Mouse (Mus musculus) embryonic facial prominence, embryonic 14.5 days (tissue): Measurements from ENCODE around the gene Tgfbr3. TPM values are rescaled to one million over a fixed set of nuclear protein-coding genes. Genes with fewer than 3 reads are reported as not detected.

ENCODE experiments used
- ATAC-seq: fragments of 200-750 bp; cut with Nextera tagmentation; 2 replicates; pipeline ENCODE4 v1.8.0; 2017; ENCODE audit warnings: low read depth, moderate number of reproducible peaks, moderate TSS enrichment
- DNase-seq: peaks from one replicate; pipeline ENCODE4 v3.0.0-alpha.2; 2015; ENCODE audit warnings: low spot score
- H3K27ac ChIP-seq: fragments of 300-500 bp; sonication (generic); replicated peaks from 2 replicates; pipeline ENCODE4 v1.5.1; 2014; ENCODE audit warnings: low read depth, mild to moderate bottlenecking, low read length, moderate library complexity
- H3K27me3 ChIP-seq: fragments of 300-500 bp; sonication (generic); replicated peaks from 2 replicates; pipeline ENCODE4 v1.6.1; 2014; ENCODE audit warnings: low read length; ENCODE audit not compliant: control insufficient read depth, insufficient read depth
- H3K36me3 ChIP-seq: fragments of 300-500 bp; sonication (generic); 2 replicates; pipeline ENCODE4 v1.6.1; 2014; ENCODE audit warnings: low read length, mixed read lengths; ENCODE audit not compliant: control insufficient read depth, insufficient read depth
- H3K4me1 ChIP-seq: fragments of 300-500 bp; sonication (generic); 2 replicates; pipeline ENCODE4 v1.6.1; 2014; ENCODE audit warnings: antibody characterized with exemption, low read length; ENCODE audit not compliant: control insufficient read depth, insufficient read depth
- H3K4me2 ChIP-seq: fragments of 300-500 bp; sonication (generic); 2 replicates; pipeline ENCODE4 v1.6.1; 2014; ENCODE audit warnings: low read depth, mild to moderate bottlenecking, low read length, moderate library complexity, mixed read lengths
- H3K4me3 ChIP-seq: fragments of 300-500 bp; sonication (generic); 2 replicates; pipeline ENCODE4 v1.5.1; 2014; ENCODE audit warnings: low read depth, mild to moderate bottlenecking, low read length
- H3K9ac ChIP-seq: fragments of 300-500 bp; sonication (generic); 2 replicates; pipeline ENCODE4 v1.6.1; 2014; ENCODE audit warnings: low read depth, mild to moderate bottlenecking, low read length, moderate library complexity, mixed read lengths
- H3K9me3 ChIP-seq: fragments of 300-500 bp; sonication (generic); 2 replicates; pipeline ENCODE4 v1.6.1; 2016; ENCODE audit warnings: low read length; ENCODE audit not compliant: control insufficient read depth
- WGBS: fragments of 180-500 bp; shearing (Covaris S2); extraction: QIAGEN DNeasy Blood & Tissue Kit; methylation state at CpG from one replicate; pipeline ENCODE4 v1.1.7; 2014; 5-methylcytosine and 5-hydroxymethylcytosine counted together
- polyA plus RNA-seq: library from polyadenylated mRNA; unstranded; fragments of >200 nt; fragmentation: Nextera tagmentation; extraction: Ambion mirVana; gene quantifications from 2 replicates; pipeline ENCODE4 v1.2.1, GENCODE M21; 2014

Tgfbr3 gene
- polyA plus RNA-seq, 1 experiment from 2014 or later: 36.5 TPM

DNA sequence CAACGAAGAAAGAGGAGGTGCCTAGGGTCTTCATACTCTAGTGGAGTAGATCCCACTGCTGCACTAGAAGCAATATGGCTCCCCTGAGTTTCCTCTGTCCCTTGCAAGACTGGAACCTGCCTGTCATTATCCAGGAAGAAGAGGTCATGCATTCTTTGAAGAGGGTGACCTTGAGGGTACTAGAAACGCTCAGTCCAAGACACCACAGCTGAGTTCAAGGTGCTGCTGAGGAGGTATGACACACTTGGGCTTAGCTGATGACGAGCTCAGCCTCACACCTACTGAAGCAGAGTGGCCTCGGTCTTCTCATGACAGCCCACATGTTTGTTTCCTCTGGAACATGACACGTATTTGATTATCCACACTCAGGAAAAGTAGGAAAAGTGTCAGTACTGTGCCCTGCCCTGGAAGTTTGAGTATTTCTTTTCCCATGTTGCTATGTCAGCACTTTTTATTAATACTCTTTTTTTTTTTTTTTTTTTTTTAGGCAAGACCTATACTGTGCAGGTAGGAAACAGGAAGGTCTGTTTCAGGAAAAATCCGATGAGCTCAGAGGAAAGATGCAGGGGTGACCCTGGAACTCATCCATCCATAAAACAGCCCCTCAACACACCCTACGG is 176.7 kb downstream of the Tgfbr3 start:
- WGBS: 73% methylated on average over 7 of the region's 7 CpGs
- Histone ChIP-seq H3K27ac (no peak overlapping the region), H3K36me3 (peaks cover 37% of the 10 kb centered on the region), H3K27me3 (no peaks in the 10 kb centered on the region), H3K9me3 (no peaks in the 10 kb centered on the region), H3K9ac (no peak overlapping the region), H3K4me3 (no peak overlapping the region), H3K4me1 (peaks cover 24% of the 10 kb centered on the region), H3K4me2 (no peak overlapping the region)
- no peak for DNase-seq
- ATAC-seq: no peak

DNA sequence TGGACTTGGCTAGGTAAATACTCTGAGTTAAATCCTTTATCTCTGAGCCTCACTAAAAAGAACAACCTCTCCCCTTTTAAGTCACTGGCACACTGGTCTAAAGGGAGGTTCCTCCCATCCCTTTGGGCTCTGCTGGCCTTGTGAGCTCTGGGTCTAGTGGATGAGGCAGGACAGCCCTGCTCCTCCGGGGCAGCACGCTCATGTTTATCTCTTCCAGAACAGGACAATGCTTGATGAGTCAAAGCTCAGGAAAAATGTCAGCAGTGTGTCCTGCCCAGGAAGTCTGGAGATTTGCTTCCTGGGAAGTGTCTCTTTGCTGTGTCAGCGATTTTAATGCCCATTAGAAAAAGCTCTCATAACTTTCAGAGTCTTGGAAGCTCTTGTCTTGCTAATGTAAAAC is 177.6 kb downstream of the Tgfbr3 start:
- no peak overlapping the region for H3K9ac ChIP-seq
- peak overlapping the region; percentile 65 for H3K27ac ChIP-seq
- 47% methylated on average over 3 of the region's 3 CpGs for WGBS
- no peaks in the 10 kb centered on the region for H3K27me3 ChIP-seq
- no peak overlapping the region for H3K4me2 ChIP-seq
- no peak for ATAC-seq
- H3K4me1 ChIP-seq: peaks cover 24% of the 10 kb centered on the region
- no peak for DNase-seq
- no peak overlapping the region for H3K4me3 ChIP-seq
- H3K9me3 ChIP-seq: no peaks in the 10 kb centered on the region
- peaks cover 30% of the 10 kb centered on the region for H3K36me3 ChIP-seq

DNA sequence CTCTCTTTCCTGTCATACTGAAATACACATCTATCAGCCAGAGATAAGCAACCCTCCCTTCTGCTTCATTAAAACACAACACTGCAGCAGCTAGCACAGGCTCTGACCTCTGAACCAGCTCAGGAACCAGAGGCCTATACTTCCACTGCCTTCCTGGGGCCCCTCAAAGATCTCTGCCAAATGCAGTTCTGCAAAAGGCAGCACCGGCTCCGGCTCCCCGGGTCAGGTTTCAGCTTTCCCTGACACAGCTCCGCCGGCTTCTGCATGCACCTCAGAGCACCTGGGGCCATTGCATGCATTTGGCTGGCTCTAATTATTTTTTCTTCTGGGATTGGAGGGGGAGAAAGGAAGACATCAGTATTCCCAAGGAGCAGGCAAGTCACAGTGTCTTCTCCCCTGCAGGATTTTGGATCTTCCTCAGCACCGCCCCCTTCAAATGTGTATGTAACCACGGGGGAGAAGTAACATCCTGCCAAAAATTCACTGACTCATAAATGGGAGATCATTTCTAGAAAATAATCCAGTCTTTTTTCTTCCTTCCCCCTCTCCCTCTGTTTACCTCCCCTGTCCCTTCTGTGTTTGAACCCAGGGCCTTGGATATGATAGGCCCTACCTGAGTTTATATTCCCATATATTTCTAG is 178.4 kb downstream of the Tgfbr3 start:
- Histone ChIP-seq H3K4me1 (peaks cover 24% of the 10 kb centered on the region), H3K27ac (peak overlapping the region; percentile 69), H3K9me3 (no peaks in the 10 kb centered on the region), H3K36me3 (peaks cover 27% of the 10 kb centered on the region), H3K4me3 (no peak overlapping the region), H3K9ac (no peak overlapping the region), H3K4me2 (0 out of 2 replicates have a peak overlapping the region, but pooled peaks have one; percentile 2), H3K27me3 (no peaks in the 10 kb centered on the region)
- 4% methylated on average over 7 of the region's 7 CpGs for WGBS
- DNase-seq (peak; percentile 91), ATAC-seq (peak; percentile 76)

DNA sequence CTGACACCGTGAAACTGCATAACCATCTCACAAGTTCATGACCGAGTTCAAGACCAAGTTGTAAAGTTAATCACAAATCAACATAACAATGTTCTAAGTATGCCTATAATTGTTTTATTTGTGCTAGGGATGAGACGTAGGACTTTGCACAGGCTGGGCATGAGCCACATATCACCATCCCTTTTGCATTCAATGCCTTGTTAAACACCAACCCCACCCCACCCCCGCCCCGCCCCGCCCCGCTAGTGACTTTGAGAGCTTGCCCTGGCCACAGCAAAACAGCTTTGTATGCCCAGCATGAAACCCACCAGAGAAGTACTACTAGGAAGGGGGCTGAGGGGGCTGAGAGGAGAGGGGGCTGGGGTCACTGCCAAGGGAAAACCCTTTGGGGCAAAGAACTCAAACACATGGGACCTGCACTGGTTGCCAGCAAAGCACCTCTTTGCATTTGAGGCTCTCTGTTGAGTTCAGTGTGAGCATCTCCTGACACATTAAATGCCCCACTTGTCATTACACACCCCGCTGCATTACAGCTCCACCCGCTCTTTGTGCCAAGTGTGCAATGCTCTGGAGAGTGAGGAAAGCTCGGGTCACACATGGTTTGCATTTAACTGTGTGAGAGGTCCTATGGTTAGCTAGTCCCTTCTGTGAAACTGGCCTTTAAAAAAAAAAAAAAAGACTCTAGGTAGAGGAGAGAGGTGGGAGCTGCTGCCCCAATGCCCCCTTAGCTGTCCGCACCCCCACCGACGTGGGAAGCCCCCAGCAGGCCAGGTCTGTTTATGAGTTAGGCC is 179.1 kb downstream of the Tgfbr3 start:
- peak; percentile 51 for ATAC-seq
- DNase-seq: peak; percentile 48
- Histone ChIP-seq H3K9ac (no peak overlapping the region), H3K4me3 (no peak overlapping the region), H3K4me2 (0 out of 2 replicates have a peak overlapping the region, but pooled peaks have one; percentile 2), H3K27me3 (no peaks in the 10 kb centered on the region), H3K9me3 (no peaks in the 10 kb centered on the region), H3K4me1 (peaks cover 24% of the 10 kb centered on the region), H3K36me3 (peaks cover 31% of the 10 kb centered on the region), H3K27ac (peak overlapping the region; percentile 69)
- WGBS: 45% methylated on average over 13 of the region's 13 CpGs

DNA sequence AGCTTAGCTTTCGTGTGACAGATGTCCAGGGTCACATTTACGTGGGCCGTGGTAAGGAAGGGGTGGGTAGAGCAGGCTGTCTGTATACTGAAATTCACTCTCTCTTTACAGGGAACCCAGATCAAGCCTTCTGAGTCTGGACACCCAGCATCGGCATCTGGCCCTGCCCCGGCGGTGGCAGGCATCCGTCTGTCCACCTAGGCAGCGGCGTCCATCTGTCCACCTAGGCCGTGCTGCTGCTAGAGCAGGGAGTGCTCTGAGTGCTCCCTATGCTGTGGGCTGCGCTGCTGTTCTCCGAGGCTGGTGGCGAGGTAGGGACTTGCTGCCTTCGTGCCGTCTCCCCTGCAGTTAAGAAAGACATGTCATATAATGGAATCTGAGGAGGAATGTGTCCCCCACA is 180.0 kb downstream of the Tgfbr3 start:
- Histone ChIP-seq H3K9me3 (no peaks in the 10 kb centered on the region), H3K27me3 (no peaks in the 10 kb centered on the region), H3K4me3 (no peak overlapping the region), H3K4me1 (peaks cover 24% of the 10 kb centered on the region), H3K4me2 (no peak overlapping the region), H3K27ac (no peak overlapping the region), H3K36me3 (peaks cover 29% of the 10 kb centered on the region), H3K9ac (no peak overlapping the region)
- DNase-seq: no peak
- ATAC-seq: no peak
- WGBS: 59% methylated on average over 15 of the region's 15 CpGs

DNA sequence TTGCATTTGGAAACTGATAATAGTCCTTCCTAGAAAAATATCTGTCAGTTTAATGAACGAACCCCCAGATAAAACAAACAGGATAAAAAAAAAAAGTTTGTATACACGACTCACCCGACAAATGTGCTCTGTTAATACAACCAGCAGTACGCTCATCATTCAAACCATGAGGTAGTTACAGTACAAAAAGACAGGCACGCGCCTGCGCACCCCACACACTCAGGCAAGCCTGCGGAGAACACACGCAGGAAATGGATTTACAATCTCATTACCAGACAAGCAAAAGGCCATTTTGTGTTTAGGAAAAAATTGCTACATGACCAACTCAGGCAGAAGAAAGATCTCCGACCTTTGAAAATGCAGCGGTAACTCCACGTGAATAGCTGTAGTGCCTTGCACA is 182.6 kb downstream of the Tgfbr3 start:
- ATAC-seq: no peak
- Histone ChIP-seq H3K4me3 (no peak overlapping the region), H3K36me3 (peaks cover 25% of the 10 kb centered on the region), H3K4me1 (peaks cover 23% of the 10 kb centered on the region), H3K9ac (no peak overlapping the region), H3K27me3 (no peaks in the 10 kb centered on the region), H3K4me2 (no peak overlapping the region), H3K27ac (no peak overlapping the region), H3K9me3 (no peaks in the 10 kb centered on the region)
- DNase-seq: no peak
- WGBS: 62% methylated on average over 12 of the region's 12 CpGs

DNA sequence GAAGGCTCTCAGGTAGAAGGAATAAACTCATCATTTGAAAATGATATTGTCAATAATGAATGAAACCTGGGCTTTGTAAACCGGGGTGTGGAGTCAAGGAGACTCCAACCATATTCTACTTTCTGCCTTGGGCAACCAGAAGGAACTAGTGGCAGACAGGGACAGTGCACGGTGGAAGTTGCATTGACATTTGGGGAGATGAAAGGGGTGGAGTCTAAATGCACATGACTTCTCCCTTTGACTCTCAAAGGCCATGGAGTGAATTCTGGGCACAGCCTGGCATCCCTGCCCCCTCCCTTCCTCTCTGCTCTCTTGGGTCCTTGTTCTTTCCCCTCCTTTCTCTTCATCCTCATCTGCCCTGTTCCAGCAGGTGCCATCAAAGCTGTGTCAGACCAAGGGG is 183.3 kb downstream of the Tgfbr3 start:
- Histone ChIP-seq H3K9ac (no peak overlapping the region), H3K4me3 (no peak overlapping the region), H3K4me2 (no peak overlapping the region), H3K36me3 (peaks cover 25% of the 10 kb centered on the region), H3K27ac (no peak overlapping the region), H3K27me3 (no peaks in the 10 kb centered on the region), H3K4me1 (peaks cover 20% of the 10 kb centered on the region), H3K9me3 (no peaks in the 10 kb centered on the region)
- WGBS: 74% methylated on average over 2 of the region's 2 CpGs
- ATAC-seq (no peak), DNase-seq (no peak)

DNA sequence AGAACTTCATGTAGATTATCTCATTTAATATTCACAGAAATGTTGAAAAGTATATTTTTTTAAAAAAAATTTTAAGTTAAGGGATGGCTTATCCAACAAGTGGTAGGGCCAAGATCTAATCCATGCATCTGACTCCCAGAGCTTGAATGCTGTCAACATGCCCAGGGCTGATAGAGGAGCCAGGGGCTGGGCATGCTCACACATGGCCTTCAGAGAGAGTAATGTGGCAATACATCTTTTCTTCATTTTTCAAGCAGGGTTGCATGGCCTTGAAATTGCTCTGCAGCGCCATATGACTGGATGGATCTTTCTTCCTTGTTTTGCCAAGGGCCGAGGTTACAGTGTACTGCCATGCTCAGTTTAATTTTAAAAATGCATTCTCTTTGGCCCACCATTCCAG is 185.8 kb downstream of the Tgfbr3 start:
- Histone ChIP-seq H3K9ac (no peak overlapping the region), H3K36me3 (peaks cover 15% of the 10 kb centered on the region; the same call in 1 of the 2 replicates), H3K9me3 (no peaks in the 10 kb centered on the region), H3K27me3 (no peaks in the 10 kb centered on the region), H3K4me3 (no peak overlapping the region), H3K27ac (no peak overlapping the region; the same call in 1 of the 2 replicates), H3K4me2 (no peak overlapping the region), H3K4me1 (peaks cover 10% of the 10 kb centered on the region)
- no peak for ATAC-seq
- DNase-seq: no peak
- 59% methylated on average over 2 of the region's 2 CpGs for WGBS
